Mouse (Mus musculus): ENCODE data around the gene Golph3l.

The Golph3l gene

DNA sequence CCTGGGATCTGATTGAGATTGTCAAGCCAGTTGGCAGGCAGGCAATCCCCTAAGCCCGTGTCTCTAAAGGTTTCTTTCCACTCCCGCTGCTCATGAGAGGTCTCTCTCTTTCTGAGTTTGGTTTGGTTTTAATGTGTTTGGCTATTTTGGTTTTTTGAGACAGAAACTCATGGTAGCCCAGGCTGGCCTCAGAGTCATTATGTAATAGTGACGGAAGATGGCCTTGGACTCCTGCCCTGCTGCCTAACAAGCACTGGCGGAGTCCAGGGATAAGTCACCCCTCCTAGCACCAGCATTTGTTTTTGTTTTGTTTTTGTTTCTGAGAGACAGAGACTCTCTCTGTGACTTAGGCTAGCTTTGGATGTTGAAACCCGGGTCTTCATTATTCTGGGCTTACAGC is 66.7 kb downstream of the Golph3l start:
- DNase-seq (ENCODE audit: low spot score in 2 of 2) = no peak

- DNase-seq (ENCODE audit: low spot score in 2 of 2) = no peak
Observed at GRCm38 (mm10) chr3:95657108-95657507, 68.4 kb downstream of the Golph3l start.

GRCm38 (mm10) chr3:95657711-95658110 is 69.0 kb downstream of the Golph3l start:
- DNase-seq (ENCODE audit: low spot score in 2 of 2) = no peak

GRCm38 (mm10) chr3:95658236-95658867 is 69.6 kb downstream of the Golph3l start, which contains the start of gene Mcl1:
Mcl1 (plus strand) TSS chr3:95658788.
- peak; percentile 84 to 89 for DNase-seq (ENCODE audit: low spot score in 2 of 2)

DNA sequence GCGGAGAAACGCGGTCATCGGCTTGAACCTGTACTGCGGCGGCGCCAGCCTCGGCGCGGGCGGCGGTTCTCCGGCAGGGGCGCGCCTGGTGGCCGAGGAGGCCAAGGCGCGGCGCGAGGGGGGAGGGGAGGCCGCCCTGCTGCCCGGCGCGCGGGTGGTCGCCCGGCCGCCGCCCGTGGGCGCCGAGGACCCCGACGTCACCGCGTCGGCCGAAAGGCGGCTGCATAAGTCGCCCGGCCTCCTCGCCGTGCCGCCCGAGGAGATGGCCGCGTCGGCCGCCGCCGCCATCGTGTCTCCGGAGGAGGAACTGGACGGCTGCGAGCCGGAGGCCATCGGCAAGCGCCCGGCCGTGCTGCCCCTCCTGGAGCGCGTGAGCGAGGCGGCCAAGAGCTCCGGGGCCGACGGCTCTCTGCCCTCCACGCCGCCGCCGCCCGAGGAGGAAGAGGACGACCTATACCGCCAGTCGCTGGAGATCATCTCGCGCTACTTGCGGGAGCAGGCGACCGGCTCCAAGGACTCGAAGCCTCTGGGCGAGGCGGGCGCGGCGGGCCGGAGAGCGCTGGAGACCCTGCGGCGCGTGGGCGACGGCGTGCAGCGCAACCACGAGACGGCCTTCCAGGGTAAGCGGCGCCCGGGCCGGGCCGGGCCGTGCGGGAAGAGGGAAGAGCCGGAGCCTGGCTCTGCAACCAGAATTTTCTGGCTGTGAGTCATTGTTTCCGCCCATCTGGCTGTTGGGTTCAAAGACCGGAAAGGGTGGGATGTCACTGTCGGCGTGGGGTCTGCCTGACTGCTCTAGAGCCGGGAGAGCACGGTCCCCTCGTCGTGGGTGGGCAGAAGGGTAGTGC is 70.4 kb downstream of the Golph3l start:
- peak; percentile 38 to 63 for DNase-seq (ENCODE audit: low spot score in 2 of 2)

GRCm38 (mm10) chr3:95659948-95660347 is 71.2 kb downstream of the Golph3l start:
- no peak for DNase-seq (ENCODE audit: low spot score in 2 of 2)

- no peak for DNase-seq (ENCODE audit: low spot score in 2 of 2)
Observed at GRCm38 (mm10) chr3:95660788-95661478, 72.2 kb downstream of the Golph3l start.

DNA sequence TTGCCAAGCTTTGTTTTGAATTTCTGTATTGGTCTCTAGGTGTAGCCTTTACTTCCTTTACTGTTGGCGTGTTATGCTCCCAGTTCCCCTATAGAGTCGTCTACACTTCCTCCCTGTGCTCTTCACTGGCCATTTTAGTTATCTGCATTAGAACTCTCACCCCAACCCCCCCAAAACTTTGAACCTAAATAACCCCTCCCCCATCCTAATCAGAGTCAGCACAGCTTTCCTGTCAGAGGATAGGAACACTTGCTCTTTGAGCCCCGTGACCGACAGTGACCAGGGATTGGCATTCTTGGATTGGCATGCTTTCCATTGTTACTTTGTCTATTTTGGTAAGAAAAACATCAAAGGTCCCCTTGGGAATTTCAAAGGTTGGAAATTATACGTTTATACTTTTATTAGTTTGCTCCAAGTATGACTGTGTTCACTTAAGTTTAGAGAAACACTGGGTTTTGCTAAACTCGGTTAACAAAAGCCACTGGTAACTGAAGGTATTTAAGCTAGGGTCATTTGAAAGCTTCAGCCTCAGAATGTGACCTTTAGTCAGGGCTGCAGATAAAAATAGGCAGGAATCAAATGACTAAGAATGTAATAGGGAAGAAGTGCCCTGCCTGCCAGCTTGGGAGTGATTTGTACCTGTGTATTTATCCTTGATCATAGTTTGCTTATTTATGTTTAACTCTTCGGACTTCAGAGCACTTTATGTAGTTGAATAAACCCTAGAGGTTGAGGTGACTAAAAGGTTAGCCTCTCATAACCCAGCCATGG is 73.4 kb downstream of the Golph3l start:
- no peak for DNase-seq (ENCODE audit: low spot score in 2 of 2)

DNA sequence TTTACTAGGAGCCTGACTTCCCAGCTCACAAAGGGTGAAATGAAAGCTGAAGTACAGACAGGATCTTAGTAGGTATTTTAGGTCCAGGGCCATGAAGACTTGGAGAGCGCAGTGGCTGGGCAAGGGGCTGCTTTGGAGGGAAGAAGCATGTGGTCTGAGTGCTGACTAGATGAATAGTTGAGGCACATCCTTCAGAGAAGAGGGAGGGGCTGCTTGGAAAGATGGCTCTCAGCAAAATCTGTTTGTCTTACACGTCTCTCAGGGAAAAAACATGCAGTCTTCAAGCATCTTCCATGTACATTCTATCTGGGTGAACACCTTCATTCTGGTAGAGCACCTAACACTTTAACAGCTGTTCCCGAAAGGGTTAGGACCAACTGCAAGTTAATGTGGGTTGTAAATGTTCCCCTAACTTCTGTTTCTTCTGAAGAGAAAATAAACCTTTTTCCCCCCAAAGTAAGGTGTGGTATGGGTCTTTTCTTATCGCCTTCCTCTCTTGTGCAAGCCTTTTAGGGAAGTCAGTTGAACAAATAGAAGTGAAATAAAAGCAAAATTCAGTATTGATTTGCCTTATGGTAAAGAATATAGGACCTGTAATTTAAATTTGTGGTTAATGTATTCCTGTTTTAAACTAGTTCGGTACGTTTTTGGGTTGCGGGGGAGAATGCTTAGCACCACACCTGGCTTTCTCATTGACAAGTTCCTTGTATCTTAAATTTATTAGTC is 74.2 kb downstream of the Golph3l start:
- DNase-seq (ENCODE audit: low spot score in 2 of 2) = no peak

DNA sequence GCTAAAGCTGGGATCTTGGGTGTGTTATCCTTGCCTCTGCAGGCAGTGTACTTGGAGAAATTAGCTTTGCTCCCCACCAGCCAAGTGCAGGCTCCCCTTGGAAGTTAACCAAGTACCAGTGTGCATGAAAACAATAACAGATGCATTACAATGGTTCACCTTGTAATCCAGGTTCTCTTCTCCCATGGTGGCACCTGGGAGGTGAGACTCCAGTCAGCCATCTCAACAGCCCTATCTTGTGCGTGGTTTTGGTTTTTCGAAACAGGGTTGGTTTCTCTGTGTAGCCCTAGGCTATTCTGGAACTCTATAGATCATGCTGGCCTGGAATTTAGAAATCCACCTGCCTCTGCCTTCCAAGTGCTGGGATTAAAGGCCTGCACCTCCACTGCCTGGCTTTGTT is 74.8 kb downstream of the Golph3l start:
- no peak for DNase-seq (ENCODE audit: low spot score in 2 of 2)

- DNase-seq (ENCODE audit: low spot score in 2 of 2) = no peak
Observed at GRCm38 (mm10) chr3:95663969-95664608, 75.4 kb downstream of the Golph3l start.

- DNase-seq (ENCODE audit: low spot score in 2 of 2) = no peak
Observed at GRCm38 (mm10) chr3:95664940-95665352, 76.2 kb downstream of the Golph3l start.

DNA sequence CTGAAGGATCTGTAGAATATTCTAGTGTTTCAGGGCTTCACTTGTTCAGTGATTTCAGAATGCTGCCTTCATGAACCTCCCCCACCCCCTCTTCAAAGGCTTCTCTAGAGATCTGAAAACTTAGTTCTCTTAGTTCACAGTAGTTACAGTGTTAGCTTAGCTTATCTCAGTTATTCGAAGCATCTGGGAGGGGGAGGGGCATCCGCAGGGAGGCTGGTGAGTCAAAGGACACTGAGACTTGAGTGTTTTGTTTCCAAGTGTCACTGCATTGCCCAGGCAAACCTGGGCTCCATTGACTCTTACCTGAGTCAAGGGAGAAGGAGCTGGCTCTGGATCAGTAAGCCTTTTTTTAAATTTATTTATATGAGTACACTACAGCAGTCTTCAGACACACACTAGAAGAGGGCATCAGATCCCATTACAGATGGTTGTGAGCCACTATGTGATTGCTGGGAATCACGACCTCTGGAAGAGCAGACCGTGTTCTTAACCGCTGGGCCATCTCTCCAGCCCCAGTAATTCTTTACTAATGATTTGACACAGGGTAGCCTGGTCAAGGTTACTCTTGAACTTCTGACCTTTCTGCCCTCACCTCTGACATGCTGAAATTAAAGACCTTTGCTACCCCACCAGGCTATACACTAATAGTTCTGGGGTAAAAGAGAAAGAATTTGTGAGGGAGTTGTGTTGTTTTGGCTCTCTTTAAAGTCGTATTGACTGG is 77.5 kb downstream of the Golph3l start:
- DNase-seq (ENCODE audit: low spot score in 2 of 2) = no peak

DNA sequence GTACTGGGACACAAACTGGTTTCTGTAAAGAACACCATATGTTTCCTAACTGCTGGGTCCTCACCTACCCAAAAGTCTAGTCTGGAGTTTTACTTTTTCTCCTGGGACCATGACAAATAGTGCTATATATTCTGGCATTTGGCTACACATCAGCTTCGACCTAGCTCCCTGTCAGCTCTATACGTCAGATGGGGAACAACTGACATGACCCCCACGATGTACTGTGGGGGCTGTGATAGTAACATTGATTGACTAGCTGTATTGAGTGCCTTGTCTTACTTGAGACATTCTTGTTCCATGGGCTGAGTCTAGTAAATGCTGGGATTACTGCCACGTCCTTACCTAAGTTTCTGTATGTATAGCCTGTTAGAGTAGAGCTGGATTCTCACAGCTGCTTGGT is 78.8 kb downstream of the Golph3l start:
- DNase-seq (ENCODE audit: low spot score in 2 of 2) = no peak

DNA sequence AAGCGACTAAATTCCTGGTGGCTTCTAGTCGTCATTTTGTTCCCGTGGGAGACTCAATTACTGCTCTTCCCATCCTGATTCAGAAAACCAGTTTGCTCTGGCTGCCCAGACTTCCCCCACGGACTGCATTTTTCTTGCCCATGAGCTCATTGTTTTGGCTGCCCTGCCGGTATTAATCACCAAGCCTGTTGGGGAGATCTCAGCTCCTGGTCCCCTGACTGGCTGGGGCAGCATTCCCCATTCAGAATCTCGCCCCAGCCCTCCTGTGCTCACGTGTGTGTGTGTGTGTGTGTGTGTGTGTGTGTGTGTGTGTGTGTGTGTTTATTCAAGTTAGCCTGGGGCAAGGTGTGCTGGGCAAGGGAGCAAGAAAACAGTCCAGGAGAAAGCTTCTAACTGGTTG is 79.3 kb downstream of the Golph3l start:
- no peak for DNase-seq (ENCODE audit: low spot score in 2 of 2)
